Mouse (Mus musculus): ENCODE measurements around the gene Thsd7a. TPM values are rescaled to one million over a fixed set of nuclear protein-coding genes. Genes with fewer than 3 reads are reported as not detected.

The Thsd7a gene
- polyA plus RNA-seq, 1 experiment from 2014 or later, result 0.46 TPM

- no peaks in the 10 kb centered on the region for H3K9me3 ChIP-seq (replicated peaks)
- no peak overlapping the region for H3K9ac ChIP-seq
- no peak overlapping the region for H3K4me3 ChIP-seq (replicated peaks)
- H3K27me3 ChIP-seq, result no peaks in the 10 kb centered on the region
- no peaks in the 10 kb centered on the region for H3K4me1 ChIP-seq (replicated peaks)
- WGBS (ENCODE audit: insufficient replicate concordance), result 67% methylated on average over 15 of the region's 15 CpGs
- DNase-seq (no peak), ATAC-seq (ENCODE audit: low read depth) (no peak)
- H3K36me3 ChIP-seq, result no peaks in the 10 kb centered on the region
- H3K4me2 ChIP-seq, result no peak overlapping the region
- H3K27ac ChIP-seq, result no peak overlapping the region
Measured at GRCm38 (mm10) chr6:12262641-12263400, 486.4 kb downstream of the Thsd7a start.

Measured in liver, embryonic 13.5 days (tissue).